Mouse (Mus musculus): Measurements from ENCODE around the gene Gm266. TPM values are rescaled to one million over a fixed set of nuclear protein-coding genes. Genes with fewer than 3 reads are reported as not detected.
A peak's percentile ranks its signal among the peaks of the same experiment; 100 is the strongest.

The Gm266 gene
- polyA plus RNA-seq, 1 experiment: not detected

- Histone ChIP-seq H3K27ac (ENCODE audit: insufficient read depth, low read depth, low read length) (peak within 1 kb of the TSS; percentile 94), H3K4me3 (ENCODE audit: insufficient read depth, low read length) (peak within 1 kb of the TSS; percentile 73), H3K4me1 (ENCODE audit: control insufficient read depth, insufficient read depth, low read length) (peaks cover 57% of the 10 kb centered on the region)
- TF ChIP-seq CTCF (IDR thresholded peaks at IDR 0.05; ENCODE audit: low read depth, low read length): no peak
- TF ChIP-seq POLR2A (IDR thresholded peaks at IDR 0.05; ENCODE audit: borderline replicate concordance, low read depth, low read length): peak; percentile 99
These were observed 43.2 kb downstream of the Gm266 start, which contains the start of gene Tnfaip2 for GRCm38 (mm10) chr12:111442309-111443010. Tnfaip2 (plus strand) TSS chr12:111442469.

GRCm38 (mm10) chr12:111441523-111441922 lies 44.1 kb downstream of the Gm266 start:
- TF ChIP-seq CTCF (IDR thresholded peaks at IDR 0.05; ENCODE audit: low read depth, low read length) (no peak), POLR2A (IDR thresholded peaks at IDR 0.05; ENCODE audit: borderline replicate concordance, low read depth, low read length) (no peak)
- Histone ChIP-seq H3K4me1 (ENCODE audit: control insufficient read depth, insufficient read depth, low read length) (peaks cover 55% of the 10 kb centered on the region), H3K4me3 (ENCODE audit: insufficient read depth, low read length) (peak overlapping the region; percentile 44), H3K27ac (ENCODE audit: insufficient read depth, low read depth, low read length) (peak overlapping the region; percentile 94)

- TF ChIP-seq POLR2A (IDR thresholded peaks at IDR 0.05; ENCODE audit: borderline replicate concordance, low read depth, low read length) (no peak), CTCF (IDR thresholded peaks at IDR 0.05; ENCODE audit: low read depth, low read length) (no peak)
- H3K27ac ChIP-seq (ENCODE audit: insufficient read depth, low read depth, low read length): peak overlapping the region; percentile 94
- H3K4me1 ChIP-seq (ENCODE audit: control insufficient read depth, insufficient read depth, low read length): peaks cover 55% of the 10 kb centered on the region
These were observed 44.8 kb downstream of the Gm266 start for GRCm38 (mm10) chr12:111440701-111441373.

GRCm38 (mm10) chr12:111438850-111439249 lies 46.8 kb downstream of the Gm266 start:
- TF ChIP-seq POLR2A (IDR thresholded peaks at IDR 0.05; ENCODE audit: borderline replicate concordance, low read depth, low read length): no peak
- no peak for TF ChIP-seq CTCF (IDR thresholded peaks at IDR 0.05; ENCODE audit: low read depth, low read length)
- Histone ChIP-seq H3K4me3 (ENCODE audit: insufficient read depth, low read length) (no peak overlapping the region), H3K4me1 (ENCODE audit: control insufficient read depth, insufficient read depth, low read length) (peaks cover 66% of the 10 kb centered on the region), H3K27ac (ENCODE audit: insufficient read depth, low read depth, low read length) (peak overlapping the region; percentile 85)

More at GRCm38 (mm10) chr12:111440701-111441373, 44.8 kb downstream of the Gm266 start:
- H3K4me3 ChIP-seq (ENCODE audit: insufficient read depth, low read length): no peak overlapping the region

- no peak for TF ChIP-seq POLR2A (IDR thresholded peaks at IDR 0.05; ENCODE audit: borderline replicate concordance, low read depth, low read length)
- no peak for TF ChIP-seq CTCF (IDR thresholded peaks at IDR 0.05; ENCODE audit: low read depth, low read length)
- Histone ChIP-seq H3K4me1 (ENCODE audit: control insufficient read depth, insufficient read depth, low read length) (peaks cover 79% of the 10 kb centered on the region), H3K27ac (ENCODE audit: insufficient read depth, low read depth, low read length) (peak overlapping the region; percentile 85), H3K4me3 (ENCODE audit: insufficient read depth, low read length) (peak overlapping the region; percentile 16)
These were observed 48.3 kb downstream of the Gm266 start for GRCm38 (mm10) chr12:111437222-111437900.

- peak overlapping the region; percentile 16 for H3K4me3 ChIP-seq (ENCODE audit: insufficient read depth, low read length)
- TF ChIP-seq POLR2A (IDR thresholded peaks at IDR 0.05; ENCODE audit: borderline replicate concordance, low read depth, low read length) (no peak), CTCF (IDR thresholded peaks at IDR 0.05; ENCODE audit: low read depth, low read length) (no peak)
- peak overlapping the region; percentile 85 for H3K27ac ChIP-seq (ENCODE audit: insufficient read depth, low read depth, low read length)
- H3K4me1 ChIP-seq (ENCODE audit: control insufficient read depth, insufficient read depth, low read length): peaks cover 80% of the 10 kb centered on the region
These were observed 49.0 kb downstream of the Gm266 start for GRCm38 (mm10) chr12:111436640-111437039.

GRCm38 (mm10) chr12:111436170-111436569 lies 49.5 kb downstream of the Gm266 start:
- Histone ChIP-seq H3K4me1 (ENCODE audit: control insufficient read depth, insufficient read depth, low read length) (peaks cover 82% of the 10 kb centered on the region), H3K4me3 (ENCODE audit: insufficient read depth, low read length) (peak overlapping the region; percentile 16), H3K27ac (ENCODE audit: insufficient read depth, low read depth, low read length) (peak overlapping the region; percentile 85)
- no peak for TF ChIP-seq POLR2A (IDR thresholded peaks at IDR 0.05; ENCODE audit: borderline replicate concordance, low read depth, low read length)
- no peak for TF ChIP-seq CTCF (IDR thresholded peaks at IDR 0.05; ENCODE audit: low read depth, low read length)

- TF ChIP-seq CTCF (IDR thresholded peaks at IDR 0.05; ENCODE audit: low read depth, low read length) (no peak), POLR2A (IDR thresholded peaks at IDR 0.05; ENCODE audit: borderline replicate concordance, low read depth, low read length) (no peak)
- Histone ChIP-seq H3K4me1 (ENCODE audit: control insufficient read depth, insufficient read depth, low read length) (peaks cover 85% of the 10 kb centered on the region), H3K4me3 (ENCODE audit: insufficient read depth, low read length) (no peak overlapping the region), H3K27ac (ENCODE audit: insufficient read depth, low read depth, low read length) (peak overlapping the region; percentile 85)
These were observed 50.8 kb downstream of the Gm266 start for GRCm38 (mm10) chr12:111434745-111435327.

Other genes with a start within 250 kb of the Gm266 start
- gene Amn, start 214.7 kb downstream of the Gm266 start, polyA plus RNA-seq (2012; ENCODE audit: insufficient read depth, insufficient read length, missing spikeins): not detected in 2 replicates
- gene Cdc42bpb, start 108.1 kb downstream of the Gm266 start, polyA plus RNA-seq (2012; ENCODE audit: insufficient read depth, insufficient read length, missing spikeins): 32.5 and 41.6 TPM in 2 replicates
- not detected in 2 replicates for gene Lbhd2, start 79.0 kb downstream of the Gm266 start, polyA plus RNA-seq (2012; ENCODE audit: insufficient read depth, insufficient read length, missing spikeins)
- gene Exoc3l4, start 68.8 kb downstream of the Gm266 start, polyA plus RNA-seq (2012; ENCODE audit: insufficient read depth, insufficient read length, missing spikeins): 7.8 and 8.0 TPM in 2 replicates
- gene Tnfaip2, start 43.4 kb downstream of the Gm266 start, polyA plus RNA-seq (2012; ENCODE audit: insufficient read depth, insufficient read length, missing spikeins): 300 and 304 TPM in 2 replicates
- 147 and 151 TPM in 2 replicates for gene Eif5, start 52.2 kb upstream of the Gm266 start, polyA plus RNA-seq (2012; ENCODE audit: insufficient read depth, insufficient read length, missing spikeins)
- 28.6 and 34.0 TPM in 2 replicates for gene Mark3, start 88.7 kb upstream of the Gm266 start, polyA plus RNA-seq (2012; ENCODE audit: insufficient read depth, insufficient read length, missing spikeins)
- 388 and 396 TPM in 2 replicates for gene Ckb, start 186.5 kb upstream of the Gm266 start, polyA plus RNA-seq (2012; ENCODE audit: insufficient read depth, insufficient read length, missing spikeins)
- gene Trmt61a, start 192.3 kb upstream of the Gm266 start, polyA plus RNA-seq (2012; ENCODE audit: insufficient read depth, insufficient read length, missing spikeins): 1.2 and 2.4 TPM in 2 replicates
- 15.1 and 18.1 TPM in 2 replicates for gene Bag5, start 227.4 kb upstream of the Gm266 start, polyA plus RNA-seq (2012; ENCODE audit: insufficient read depth, insufficient read length, missing spikeins)
- gene Apopt1, start 227.4 kb upstream of the Gm266 start, polyA plus RNA-seq (2012; ENCODE audit: insufficient read depth, insufficient read length, missing spikeins): 34.5 and 38.7 TPM in 2 replicates

Measured in bone marrow macrophage, adult 2 months (primary cell).